Mouse (Mus musculus) lung, embryonic 16.5 days (tissue): ENCODE measurements at regions not wholly inside any gene's neighbourhood (a gene's known extent, or its start where the extent isn't known, plus 50 kb on each side); places are given as distances from the start of the nearest gene placed in this dataset.

Source experiments
- ATAC-seq: fragments of 200-750 bp; cut with Nextera tagmentation; 2 replicates; pipeline ENCODE4 v1.8.0; 2017; ENCODE audit warnings: low read depth, mild to moderate bottlenecking, moderate library complexity
- H3K27ac ChIP-seq: fragments of 300-500 bp; sonication (generic); 2 replicates; pipeline ENCODE4 v1.5.1; 2014; ENCODE audit warnings: mild to moderate bottlenecking, control low read depth, low read length
- H3K27me3 ChIP-seq: fragments of 300-500 bp; sonication (generic); 2 replicates; pipeline ENCODE4 v1.6.1; 2014; ENCODE audit warnings: low read depth, low read length, mixed read lengths; ENCODE audit not compliant: control insufficient read depth, insufficient read depth
- H3K36me3 ChIP-seq: fragments of 300-500 bp; sonication (generic); 2 replicates; pipeline ENCODE4 v1.6.1; 2014; ENCODE audit warnings: low read length; ENCODE audit not compliant: control insufficient read depth, insufficient read depth
- H3K4me1 ChIP-seq: fragments of 300-500 bp; sonication (generic); replicated peaks from 2 replicates; pipeline ENCODE4 v1.6.1; 2014; ENCODE audit warnings: low read length, mixed read lengths; ENCODE audit not compliant: control insufficient read depth, insufficient read depth
- H3K4me2 ChIP-seq: fragments of 300-500 bp; sonication (generic); 2 replicates; pipeline ENCODE4 v1.6.1; 2014; ENCODE audit warnings: low read depth, low read length, control low read depth
- H3K4me3 ChIP-seq: fragments of 300-500 bp; sonication (generic); 2 replicates; pipeline ENCODE4 v1.5.1; 2014; ENCODE audit warnings: mild to moderate bottlenecking, low read length, control low read depth
- H3K9ac ChIP-seq: fragments of 300-500 bp; sonication (generic); 2 replicates; pipeline ENCODE4 v1.6.1; 2014; ENCODE audit warnings: low read length, control low read depth
- H3K9me3 ChIP-seq: fragments of 300-500 bp; sonication (generic); 2 replicates; pipeline ENCODE4 v1.6.1; 2016; ENCODE audit warnings: low read length; ENCODE audit not compliant: control insufficient read depth
- WGBS: fragments of 180-500 bp; shearing (Covaris S2); extraction: QIAGEN DNeasy Blood & Tissue Kit; methylation state at CpG from one replicate; pipeline ENCODE4 v1.1.7; 2014; 5-methylcytosine and 5-hydroxymethylcytosine counted together

DNA sequence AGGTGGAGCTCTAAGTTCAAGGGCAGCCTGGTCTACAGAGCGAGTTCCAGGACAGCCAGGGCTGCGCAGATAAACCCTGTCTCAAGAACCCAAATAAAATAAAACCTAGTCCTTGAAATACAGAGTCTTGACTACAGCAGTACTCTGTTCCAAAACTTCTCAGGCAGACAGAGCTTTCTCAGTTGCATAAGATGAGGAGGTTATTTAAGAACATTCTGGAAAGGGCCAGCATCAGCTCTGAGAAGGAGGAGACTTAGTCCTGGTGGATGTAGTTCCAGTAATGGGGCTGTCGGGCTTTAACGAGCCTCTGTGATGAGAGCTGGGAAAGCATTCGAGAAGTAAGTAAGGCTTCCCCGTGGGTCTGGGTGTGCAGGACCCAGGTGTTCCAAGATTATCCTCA, 83.5 kb upstream of the Klf4 start:
- Histone ChIP-seq H3K4me2 (no peak overlapping the region), H3K27me3 (no peaks in the 10 kb centered on the region), H3K9me3 (no peaks in the 10 kb centered on the region), H3K27ac (no peak overlapping the region), H3K4me1 (no peaks in the 10 kb centered on the region), H3K36me3 (no peaks in the 10 kb centered on the region), H3K9ac (no peak overlapping the region), H3K4me3 (no peak overlapping the region)
- 60% methylated on average over 6 of the region's 6 CpGs for WGBS
- no peak for ATAC-seq

DNA sequence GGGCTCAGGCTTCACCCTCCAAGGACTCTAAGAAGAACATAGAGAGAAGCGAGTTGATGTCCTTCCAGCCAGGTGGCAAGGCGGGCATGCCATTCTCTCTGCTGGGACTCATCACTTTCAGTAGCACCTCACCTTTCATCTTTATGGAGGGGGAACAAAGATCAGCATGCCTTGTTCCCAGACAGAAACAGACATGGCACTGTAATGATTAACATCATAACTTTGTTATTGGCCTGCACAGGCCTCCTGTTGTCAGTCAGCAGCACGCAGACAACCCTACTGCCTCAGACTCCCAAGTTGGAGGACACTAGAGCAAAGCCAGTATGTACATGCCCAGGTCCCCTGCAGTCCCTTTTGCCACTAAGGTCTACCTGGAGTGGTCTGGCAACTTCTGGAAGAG, 81.3 kb upstream of the Klf4 start:
- no peak overlapping the region for H3K9ac ChIP-seq

DNA sequence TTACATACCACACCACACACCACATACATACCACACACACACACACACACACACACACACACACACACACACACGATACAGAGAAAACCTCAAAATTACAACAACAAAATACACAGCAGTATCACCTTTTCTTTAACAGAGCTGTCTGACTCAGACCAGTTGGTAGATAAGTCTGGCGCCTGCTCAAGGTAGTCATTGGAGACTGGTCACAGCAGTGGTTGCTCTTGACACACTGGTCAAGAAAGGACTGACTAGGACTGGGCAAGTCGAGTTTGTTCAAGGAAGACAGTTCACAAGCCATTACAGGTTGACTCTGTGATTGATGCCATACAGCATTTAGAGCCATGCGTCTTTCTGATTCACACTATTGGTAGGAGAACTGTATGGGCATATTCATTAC, 78.7 kb upstream of the Klf4 start:
- no peak overlapping the region for H3K4me3 ChIP-seq
- WGBS, result 88% methylated on average over 4 of the region's 4 CpGs

More for the DNA sequence above, 81.3 kb upstream of the Klf4 start:
- no peak overlapping the region for H3K4me2 ChIP-seq
- H3K27ac ChIP-seq, result no peak overlapping the region
- H3K4me1 ChIP-seq, result no peaks in the 10 kb centered on the region
- no peak for ATAC-seq
- no peaks in the 10 kb centered on the region for H3K9me3 ChIP-seq
- 89% methylated on average over 3 of the region's 3 CpGs for WGBS
- no peaks in the 10 kb centered on the region for H3K27me3 ChIP-seq
- no peak overlapping the region for H3K4me3 ChIP-seq
- no peaks in the 10 kb centered on the region for H3K36me3 ChIP-seq

DNA sequence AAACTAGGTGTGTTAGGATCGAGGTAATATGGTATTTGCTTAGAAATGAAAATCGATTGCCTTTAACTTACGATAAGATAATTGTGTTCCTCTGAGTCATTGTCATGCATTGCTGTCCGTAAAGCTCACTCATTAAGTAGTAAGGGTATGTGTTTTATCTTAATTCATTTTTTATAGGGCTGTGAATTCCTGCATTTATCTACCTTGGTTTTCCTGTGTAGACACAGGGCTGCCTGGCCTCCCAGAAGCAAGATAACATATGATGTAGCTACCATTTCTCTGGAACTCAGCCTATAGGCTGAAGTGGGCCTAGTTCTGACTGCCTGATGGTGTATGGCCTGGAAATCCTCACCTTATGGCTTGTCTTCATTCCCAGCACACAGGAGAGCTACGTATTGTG, 76.9 kb upstream of the Klf4 start:
- no peak overlapping the region for H3K4me2 ChIP-seq
- H3K4me3 ChIP-seq, result no peak overlapping the region
- H3K27me3 ChIP-seq, result no peaks in the 10 kb centered on the region
- no peaks in the 10 kb centered on the region for H3K36me3 ChIP-seq
- no peaks in the 10 kb centered on the region for H3K4me1 ChIP-seq
- no peak for ATAC-seq
- H3K9me3 ChIP-seq, result no peaks in the 10 kb centered on the region
- H3K9ac ChIP-seq, result no peak overlapping the region
- 84% methylated on average over 5 of the region's 5 CpGs for WGBS
- H3K27ac ChIP-seq, result no peak overlapping the region

More for the DNA sequence above, 78.7 kb upstream of the Klf4 start:
- no peak for ATAC-seq
- no peaks in the 10 kb centered on the region for H3K36me3 ChIP-seq
- H3K4me1 ChIP-seq, result no peaks in the 10 kb centered on the region
- no peak overlapping the region for H3K9ac ChIP-seq
- H3K27ac ChIP-seq, result no peak overlapping the region
- H3K9me3 ChIP-seq, result no peaks in the 10 kb centered on the region
- H3K4me2 ChIP-seq, result no peak overlapping the region
- no peaks in the 10 kb centered on the region for H3K27me3 ChIP-seq

DNA sequence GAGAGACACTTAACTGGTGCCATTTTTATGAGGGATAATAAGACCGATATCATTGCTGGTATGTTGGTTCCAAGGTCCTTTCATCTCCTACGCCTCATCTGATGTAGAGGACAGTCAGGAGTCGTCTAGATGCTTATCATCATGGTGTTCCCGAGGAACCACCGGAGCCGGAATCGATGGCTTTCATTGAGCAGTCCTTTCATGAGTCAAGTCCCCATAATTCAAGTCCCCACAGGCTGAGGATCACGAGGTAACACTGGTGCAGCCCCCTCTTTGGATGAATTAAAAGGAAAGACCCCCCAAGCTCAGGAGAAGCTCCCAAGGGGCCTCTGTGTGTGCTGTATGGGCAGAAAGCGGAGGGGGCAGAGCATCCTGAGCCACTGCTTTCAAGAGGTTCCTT, 73.3 kb upstream of the Klf4 start:
- whole genome bisulfite sequencing, result 80% methylated on average over 9 of the region's 9 CpGs
- H3K4me3 ChIP-seq, result no peak overlapping the region
- H3K4me2 ChIP-seq, result no peak overlapping the region
- H3K27me3 ChIP-seq, result no peaks in the 10 kb centered on the region
- H3K27ac ChIP-seq, result no peak overlapping the region; the same call in 1 of the 2 replicates
- no peaks in the 10 kb centered on the region for H3K36me3 ChIP-seq
- no peaks in the 10 kb centered on the region for H3K9me3 ChIP-seq
- no peaks in the 10 kb centered on the region for H3K4me1 ChIP-seq
- no peak for ATAC-seq
- H3K9ac ChIP-seq, result no peak overlapping the region

DNA sequence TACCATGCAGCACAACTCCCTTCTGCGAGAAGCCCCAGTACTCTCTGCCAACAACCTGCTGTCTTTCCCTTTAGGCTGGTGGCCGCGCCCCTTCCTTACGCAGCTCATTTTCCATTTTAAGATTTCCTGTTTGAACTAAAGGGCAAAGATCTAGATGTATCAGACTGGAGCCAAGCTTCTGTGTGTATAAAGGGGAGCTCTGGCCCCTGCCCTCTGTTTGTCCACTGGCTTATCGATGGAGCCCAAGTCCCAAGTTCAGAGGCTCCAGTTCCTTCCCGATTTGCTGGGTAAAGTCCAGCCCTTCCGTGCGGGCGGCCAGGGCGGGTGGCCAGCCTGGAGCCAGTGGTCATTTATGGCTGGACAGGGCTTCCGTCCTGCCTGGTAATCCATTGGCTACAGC, 72.6 kb upstream of the Klf4 start:
- H3K4me2 ChIP-seq, result no peak overlapping the region
- WGBS, result 69% methylated on average over 11 of the region's 11 CpGs
- H3K36me3 ChIP-seq, result no peaks in the 10 kb centered on the region
- H3K9ac ChIP-seq, result no peak overlapping the region
- peak; percentile 82 for ATAC-seq
- H3K9me3 ChIP-seq, result no peaks in the 10 kb centered on the region
- H3K27me3 ChIP-seq, result no peaks in the 10 kb centered on the region
- no peaks in the 10 kb centered on the region for H3K4me1 ChIP-seq
- no peak overlapping the region for H3K4me3 ChIP-seq
- H3K27ac ChIP-seq, result peak overlapping the region; percentile 38

DNA sequence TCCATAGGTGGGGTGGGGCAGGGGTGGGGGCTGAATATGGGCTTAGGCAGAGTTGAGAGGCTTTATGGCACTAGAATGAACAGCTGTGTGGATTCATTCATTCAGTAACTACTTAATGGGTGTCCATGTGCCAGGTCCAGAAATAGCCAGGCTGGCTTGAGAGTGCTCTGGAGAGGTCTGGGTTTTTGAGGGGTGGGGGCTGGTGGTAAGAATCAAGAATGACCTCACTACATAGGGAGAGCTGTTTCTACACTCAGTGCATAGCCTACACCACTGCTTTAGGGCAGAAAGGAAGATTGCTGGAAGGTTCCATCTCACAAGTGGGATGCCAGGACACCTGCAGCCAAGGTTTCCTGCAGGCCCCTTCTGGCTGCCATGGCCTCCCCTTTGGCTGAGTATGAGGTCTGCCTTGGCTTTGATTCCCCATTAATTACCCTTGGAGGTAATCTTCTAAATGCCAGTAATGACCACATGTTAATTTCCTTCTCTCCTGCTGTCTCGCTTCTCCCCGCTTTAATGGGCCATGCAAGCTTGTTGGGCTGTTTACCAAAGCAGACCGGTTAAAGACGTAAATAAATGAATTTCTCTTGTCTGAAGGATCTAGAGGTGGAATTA, 71.7 kb upstream of the Klf4 start:
- H3K27me3 ChIP-seq, result no peaks in the 10 kb centered on the region
- WGBS, result 86% methylated on average over 4 of the region's 4 CpGs
- no peak for ATAC-seq
- no peak overlapping the region for H3K4me2 ChIP-seq
- H3K9me3 ChIP-seq, result no peaks in the 10 kb centered on the region
- H3K36me3 ChIP-seq, result no peaks in the 10 kb centered on the region
- H3K27ac ChIP-seq, result no peak overlapping the region
- H3K4me3 ChIP-seq, result no peak overlapping the region
- H3K9ac ChIP-seq, result no peak overlapping the region
- H3K4me1 ChIP-seq, result no peaks in the 10 kb centered on the region

DNA sequence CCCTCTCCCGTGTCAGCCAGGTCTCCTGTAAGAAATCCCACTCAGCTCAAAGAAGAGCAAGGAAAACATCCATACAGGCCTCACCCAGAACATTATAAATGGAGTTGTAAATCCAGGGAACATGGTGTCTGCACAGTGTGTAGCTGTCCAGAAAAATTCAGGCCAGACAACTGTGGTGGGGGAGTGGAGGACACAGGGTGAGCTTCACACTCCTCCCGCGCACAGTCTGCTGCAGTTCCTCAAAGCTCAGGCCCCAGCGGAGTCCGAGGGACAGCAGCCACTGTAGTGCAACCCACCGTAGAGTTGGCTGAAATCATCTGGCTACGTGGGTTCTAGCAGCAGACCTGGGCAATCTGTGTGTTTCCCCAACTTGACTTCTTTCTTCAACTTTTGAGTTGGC, 62.9 kb upstream of the Klf4 start:
- no peak overlapping the region for H3K4me3 ChIP-seq
- no peaks in the 10 kb centered on the region for H3K4me1 ChIP-seq
- H3K27me3 ChIP-seq, result no peaks in the 10 kb centered on the region
- H3K36me3 ChIP-seq, result no peaks in the 10 kb centered on the region
- H3K9me3 ChIP-seq, result no peaks in the 10 kb centered on the region
- ATAC-seq, result no peak
- 79% methylated on average over 7 of the region's 7 CpGs for WGBS
- H3K9ac ChIP-seq, result no peak overlapping the region
- no peak overlapping the region for H3K4me2 ChIP-seq
- no peak overlapping the region for H3K27ac ChIP-seq

DNA sequence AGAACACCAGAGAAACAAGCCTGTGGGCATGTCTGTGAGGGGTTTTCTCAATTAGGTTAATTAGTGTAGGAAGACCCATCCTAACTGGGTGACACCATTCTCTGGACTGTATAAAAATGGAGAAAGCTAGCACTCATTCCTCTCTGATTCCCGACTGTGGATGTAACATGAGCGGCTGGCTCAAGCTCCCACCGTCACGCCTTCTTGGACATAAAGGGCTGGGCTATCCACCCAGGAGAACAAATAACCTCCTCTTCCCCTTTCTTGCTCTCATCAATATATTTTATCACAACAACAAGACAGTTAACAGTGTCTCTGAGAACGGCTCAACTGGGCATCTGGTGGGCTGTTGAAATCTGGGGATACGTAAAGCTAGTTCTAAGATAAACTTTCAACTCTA, 62.4 kb upstream of the Klf4 start:
- H3K4me1 ChIP-seq, result no peaks in the 10 kb centered on the region
- no peaks in the 10 kb centered on the region for H3K36me3 ChIP-seq
- H3K9ac ChIP-seq, result no peak overlapping the region
- no peak overlapping the region for H3K4me2 ChIP-seq
- H3K4me3 ChIP-seq, result no peak overlapping the region
- WGBS, result 67% methylated on average over 6 of the region's 6 CpGs
- no peak overlapping the region for H3K27ac ChIP-seq
- no peaks in the 10 kb centered on the region for H3K9me3 ChIP-seq
- no peak for ATAC-seq
- no peaks in the 10 kb centered on the region for H3K27me3 ChIP-seq

DNA sequence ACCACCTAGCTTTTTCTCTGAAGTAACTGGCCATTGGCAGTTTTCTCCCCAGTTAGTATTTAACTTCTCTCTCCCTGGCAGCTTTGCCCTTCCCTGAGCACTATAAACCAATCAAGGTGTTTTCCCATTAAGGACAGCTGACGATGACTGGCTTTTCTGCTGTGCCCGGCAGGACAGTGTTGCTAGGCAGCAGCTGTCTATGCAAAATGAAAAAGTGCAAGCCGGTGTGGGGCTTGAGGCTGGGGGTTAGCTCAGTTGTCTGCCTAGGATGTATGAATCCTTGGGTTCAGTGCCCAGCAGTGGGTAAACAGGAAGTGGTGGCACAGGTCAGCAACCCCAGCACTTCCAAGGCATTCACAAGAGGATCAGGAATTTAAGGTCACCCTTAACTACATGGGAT, 60.9 kb upstream of the Klf4 start:
- WGBS, result 13% methylated on average over 3 of the region's 3 CpGs
- no peak for ATAC-seq
- Histone ChIP-seq H3K4me2 (no peak overlapping the region), H3K27ac (no peak overlapping the region), H3K9ac (no peak overlapping the region), H3K4me3 (no peak overlapping the region), H3K27me3 (no peaks in the 10 kb centered on the region), H3K36me3 (no peaks in the 10 kb centered on the region), H3K4me1 (no peaks in the 10 kb centered on the region), H3K9me3 (no peaks in the 10 kb centered on the region)
